ENCODE assay signal across 10 mouse cellular contexts in the genomic region with DNA sequence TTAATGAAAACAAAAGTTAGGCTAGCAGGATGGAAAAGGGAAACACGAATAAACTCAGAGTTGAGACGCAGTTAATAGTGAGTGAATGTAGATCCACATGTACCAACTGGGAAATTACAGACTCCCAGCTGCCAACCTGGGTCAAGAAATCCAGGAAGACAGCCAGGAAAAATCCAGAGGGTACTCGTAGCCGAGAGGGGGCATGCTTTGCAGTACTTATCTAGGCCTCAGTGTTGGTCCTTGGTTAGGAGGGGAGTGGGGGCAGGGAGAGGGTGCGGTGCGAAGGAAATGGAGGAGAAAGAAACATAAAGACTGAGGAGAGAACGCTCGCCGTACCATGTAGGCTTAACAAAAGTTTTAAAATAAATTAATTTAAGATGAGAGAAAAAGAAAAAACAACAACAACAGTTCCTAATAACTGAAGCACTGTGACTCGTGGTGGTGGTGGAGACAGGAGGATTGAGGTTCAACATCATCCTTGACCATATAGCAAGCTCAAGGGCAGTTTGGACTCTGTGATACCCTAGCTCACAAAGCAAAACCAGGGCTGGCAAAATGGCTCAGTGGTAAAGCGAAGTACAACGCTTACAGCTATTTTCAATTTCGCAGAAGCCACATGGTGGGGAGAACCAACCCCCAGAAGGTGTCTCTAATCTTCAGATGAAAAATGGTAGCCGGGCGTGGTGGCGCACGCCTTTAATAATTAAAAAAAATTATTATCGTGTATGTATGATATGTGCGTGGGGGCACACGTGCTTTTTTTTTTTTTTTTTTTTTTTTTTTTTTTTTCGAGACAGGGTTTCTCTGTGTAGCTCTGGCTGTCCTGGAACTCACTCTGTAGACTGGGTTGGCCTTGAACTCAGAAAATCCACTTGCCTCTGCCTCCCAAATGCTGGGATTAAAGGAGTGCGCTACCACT. TPM values are rescaled to one million over a fixed set of nuclear protein-coding genes. Genes with fewer than 3 reads are reported as not detected.
A peak's percentile ranks its signal among the peaks of the same experiment; 100 is the strongest.
DNase-seq lines count a peak whose midpoint lies in the region; ATAC-seq and TF ChIP-seq lines count a peak whose summit lies in the region.
"Had no signal": no experiment of that assay in that cellular context is flagged by ENCODE, and none has a peak within 500 bp of the region (broad histone marks: within the 10 kb centered on the region; RNA-seq: fewer than 3 reads in every experiment).

No protein-coding gene starts in this region.

- ATAC-seq in heart, postnatal 0 days (ENCODE audit: insufficient read depth, low read depth): no peak
- ATAC-seq in forebrain, embryonic 13.5 days: no peak
- ATAC-seq in liver, postnatal 0 days: no peak
- ATAC-seq: Patski had no signal

- DNase-seq in heart, postnatal 0 days (ENCODE audit: low spot score): no peak
- DNase-seq in heart, postnatal 14 days: no peak
- no peak for DNase-seq in liver, postnatal 0 days
- DNase-seq in adipocyte (ENCODE audit: low spot score): no peak
- DNase-seq in ovary, postnatal 36 days (ENCODE audit: low spot score): no peak
- no peak for DNase-seq in adrenal gland, postnatal 36 days

- WGBS in heart, postnatal 0 days: 71% methylated on average over 22 of the region's 22 CpGs
- whole genome bisulfite sequencing in forebrain, embryonic 13.5 days: 78% methylated on average over 22 of the region's 22 CpGs
- 83% methylated on average over 21 of the region's 22 CpGs for WGBS in liver, postnatal 0 days (ENCODE audit: insufficient replicate concordance)

- intact Hi-C loops in heart, postnatal 14 days (cut with DNase I): no loop called here

- TF ChIP-seq POLR2A in ES-Bruce4 (IDR thresholded peaks at IDR 0.05; ENCODE audit: insufficient read depth, low read length): no peak

- H3K4me1 ChIP-seq in heart, postnatal 0 days (ENCODE audit: control insufficient read depth, insufficient read depth): peaks cover 38% of the 10 kb centered on the region
- H3K4me1 ChIP-seq in ES-Bruce4 (ENCODE audit: control insufficient read depth, insufficient read depth, low read length): peaks cover 7% of the 10 kb centered on the region
- peaks cover 38% of the 10 kb centered on the region for H3K4me1 ChIP-seq in forebrain, embryonic 13.5 days
- peaks cover 25% of the 10 kb centered on the region for H3K4me1 ChIP-seq in liver, postnatal 0 days (ENCODE audit: insufficient read depth)

- TF ChIP-seq EP300 in heart, postnatal 0 days (IDR thresholded peaks at IDR 0.05; ENCODE audit: low read depth): no peak
- TF ChIP-seq EP300 in ES-Bruce4 (IDR thresholded peaks at IDR 0.05; ENCODE audit: insufficient read depth, low read depth, low read length): no peak
- TF ChIP-seq EP300 in liver, postnatal 0 days (IDR thresholded peaks at IDR 0.05; ENCODE audit: low read depth): no peak

- no peak for TF ChIP-seq CTCF in heart, postnatal 0 days (IDR thresholded peaks at IDR 0.05; ENCODE audit: low read depth)
- TF ChIP-seq CTCF in ES-Bruce4 (IDR thresholded peaks at IDR 0.05; ENCODE audit: low read depth, low read length): no peak
- TF ChIP-seq CTCF in liver, postnatal 0 days (IDR thresholded peaks at IDR 0.05; ENCODE audit: low read depth): no peak

- no peaks in the 10 kb centered on the region for H3K9me3 ChIP-seq in heart, postnatal 0 days (replicated peaks; ENCODE audit: control insufficient read depth, low read length)
- no peaks in the 10 kb centered on the region for H3K9me3 ChIP-seq in ES-Bruce4 (replicated peaks; ENCODE audit: control insufficient read depth, insufficient read depth, low read length, poor library complexity, severe bottlenecking)
- no peaks in the 10 kb centered on the region for H3K9me3 ChIP-seq in forebrain, embryonic 13.5 days (replicated peaks)
- H3K9me3 ChIP-seq in liver, postnatal 0 days (ENCODE audit: low read length): no peaks in the 10 kb centered on the region

- no peaks in the 10 kb centered on the region for H3K27me3 ChIP-seq in heart, postnatal 0 days (ENCODE audit: control insufficient read depth, insufficient read depth, low read length)
- no peaks in the 10 kb centered on the region for H3K27me3 ChIP-seq in ES-Bruce4 (ENCODE audit: control insufficient read depth, insufficient read depth, low read length, poor library complexity, severe bottlenecking)
- no peaks in the 10 kb centered on the region for H3K27me3 ChIP-seq in forebrain, embryonic 13.5 days
- no peaks in the 10 kb centered on the region for H3K27me3 ChIP-seq in liver, postnatal 0 days (ENCODE audit: insufficient read depth, low read length)
- H3K27me3 ChIP-seq: Patski had no signal

- H3K4me3 ChIP-seq in heart, postnatal 0 days (ENCODE audit: low read depth, low read length): no peak overlapping the region
- no peak overlapping the region for H3K4me3 ChIP-seq in ES-Bruce4 (ENCODE audit: low read depth, low read length)
- no peak overlapping the region for H3K4me3 ChIP-seq in forebrain, embryonic 13.5 days
- no peak overlapping the region for H3K4me3 ChIP-seq in liver, postnatal 0 days (ENCODE audit: low read depth, low read length)
- H3K4me3 ChIP-seq: erythroblast, embryonic 14.5 days had no signal

- H3K4me2 ChIP-seq in heart, postnatal 0 days (ENCODE audit: low read depth, low read length): 0 out of 2 replicates have a peak overlapping the region, but pooled peaks have one; percentile 51
- H3K4me2 ChIP-seq in forebrain, embryonic 13.5 days: no peak overlapping the region
- H3K4me2 ChIP-seq in liver, postnatal 0 days (ENCODE audit: low read depth, low read length): no peak overlapping the region

- peak overlapping the region; percentile 98 for H3K27ac ChIP-seq in heart, postnatal 0 days (ENCODE audit: low read depth)
- peak overlapping the region; percentile 44 for H3K27ac ChIP-seq in ES-Bruce4 (ENCODE audit: insufficient read depth, low read length)
- H3K27ac ChIP-seq in forebrain, embryonic 13.5 days: peak overlapping the region; percentile 81
- H3K27ac ChIP-seq in liver, postnatal 0 days (ENCODE audit: low read depth): peak overlapping the region; percentile 74; the same call in 1 of the 2 replicates

- H3K36me3 ChIP-seq in heart, postnatal 0 days (replicated peaks; ENCODE audit: control insufficient read depth, insufficient read depth, low read length): no peaks in the 10 kb centered on the region
- no peaks in the 10 kb centered on the region for H3K36me3 ChIP-seq in ES-Bruce4 (ENCODE audit: control insufficient read depth, insufficient read depth, low read length, poor library complexity, severe bottlenecking)
- no peaks in the 10 kb centered on the region for H3K36me3 ChIP-seq in forebrain, embryonic 13.5 days (ENCODE audit: poor library complexity, severe bottlenecking)
- H3K36me3 ChIP-seq in liver, postnatal 0 days (replicated peaks; ENCODE audit: insufficient read depth, low read length): no peaks in the 10 kb centered on the region

- H3K9ac ChIP-seq in heart, postnatal 0 days (replicated peaks; ENCODE audit: low read depth, low read length): no peak overlapping the region
- H3K9ac ChIP-seq in ES-Bruce4 (ENCODE audit: low read depth, poor library complexity, severe bottlenecking): no peak overlapping the region
- H3K9ac ChIP-seq in forebrain, embryonic 13.5 days: no peak overlapping the region
- no peak overlapping the region for H3K9ac ChIP-seq in liver, postnatal 0 days (replicated peaks)

RNA-seq across cellular contexts. Expression of gene Chd2, which starts 43.7 kb away (rescaled TPM):
- total RNA-seq in heart, postnatal 0 days (2014; rRNA removed; ENCODE audit: low replicate concordance): 43.0 and 65.5 TPM in 2 replicates
- 31.1 and 32.2 TPM in 2 replicates for polyA plus RNA-seq in heart, postnatal 0 days (2015; fragmentation: Nextera tagmentation; extraction: Ambion mirVana)
- total RNA-seq in heart, postnatal 14 days (2021): 10 to 100 TPM; 46.4 to 56.0 TPM
- polyA plus RNA-seq in ES-Bruce4 (2011; ENCODE audit: insufficient read depth, insufficient read length, low read depth, missing spikeins): 103 and 104 TPM in 2 replicates
- polyA plus RNA-seq in forebrain, embryonic 13.5 days (2015; fragmentation: Nextera tagmentation; extraction: Ambion mirVana): 62.8 TPM in 2 replicates
- polyA plus RNA-seq in liver, postnatal 0 days (2015; fragmentation: Nextera tagmentation; extraction: Ambion mirVana): 14.1 and 17.2 TPM in 2 replicates
- 10 to 100 TPM; 40.9 to 41.6 TPM for total RNA-seq in adrenal gland, postnatal 36 days (2021)

Comparison
In these comparisons a context has a peak if more than half of its experiments do, and no peak if none do; other contexts are left out.
1. H3K27ac ChIP-seq: peak in every context shown above with its lines; median percentile 98 in heart, postnatal 0 days; 81 in forebrain, embryonic 13.5 days; 74 in liver, postnatal 0 days; 44 in ES-Bruce4.